Mouse (Mus musculus) C2C12 (cell line): ENCODE results near the gene Cfap97d2. TPM values are rescaled to one million over a fixed set of nuclear protein-coding genes. Genes with fewer than 3 reads are reported as not detected.
A peak's percentile ranks its signal among the peaks of the same experiment; 100 is the strongest.

Experiments
- H3K27me3 ChIP-seq: one replicate; pipeline ENCODE4 v1.6.1; 2011; ENCODE audit not compliant: control insufficient read depth, insufficient read depth, insufficient read length
- H3K36me3 ChIP-seq: one replicate; pipeline ENCODE4 v1.6.1; 2011; ENCODE audit not compliant: control insufficient read depth, insufficient read depth
- H3K4me3 ChIP-seq: one replicate; pipeline ENCODE4 v1.5.1; 2011; ENCODE audit warnings: mild to moderate bottlenecking, control low read depth; ENCODE audit not compliant: poor library complexity, insufficient read depth, severe bottlenecking
- H3K79me2 ChIP-seq: one replicate; pipeline ENCODE4 v1.6.1; 2011; ENCODE audit not compliant: control insufficient read depth, insufficient read depth
- H3K79me3 ChIP-seq: one replicate; pipeline ENCODE4 v1.6.1; 2011; ENCODE audit warnings: low read depth, control low read depth
- H3ac ChIP-seq: one replicate; pipeline ENCODE3; 2011; ENCODE audit warnings: low read depth; ENCODE audit not compliant: control insufficient read depth, insufficient read length
- CEBPB ChIP-seq: IDR thresholded peaks from one replicate; pipeline ENCODE4 v1.6.1; 2011; ENCODE audit warnings: low read depth, mild to moderate bottlenecking, control low read depth, moderate library complexity
- CTCF ChIP-seq: IDR thresholded peaks from one replicate; pipeline ENCODE4 v1.5.1; 2011; ENCODE audit not compliant: control insufficient read depth, insufficient read depth, insufficient read length
- FOSL1 ChIP-seq: IDR thresholded peaks from one replicate; pipeline ENCODE4 v1.8.0; 2011; ENCODE audit warnings: mild to moderate bottlenecking, low read length; ENCODE audit not compliant: poor library complexity, insufficient read depth, severe bottlenecking
- MAX ChIP-seq: IDR thresholded peaks from one replicate; pipeline ENCODE4 v1.6.1; 2011; ENCODE audit warnings: mild to moderate bottlenecking, control low read depth
- MYOD1 ChIP-seq: IDR thresholded peaks from one replicate; pipeline ENCODE4 v1.6.1; 2011; ENCODE audit warnings: low read depth; ENCODE audit not compliant: control insufficient read depth, insufficient read length
- MYOG ChIP-seq: IDR thresholded peaks from one replicate; pipeline ENCODE4 v1.6.1; 2011; ENCODE audit not compliant: control insufficient read depth, insufficient read length; ENCODE audit errors: extremely low read depth
- USF1 ChIP-seq: IDR thresholded peaks from one replicate; pipeline ENCODE4 v1.6.1; 2011; ENCODE audit warnings: low read depth, mild to moderate bottlenecking, control low read depth, moderate library complexity
- polyA plus RNA-seq: library from polyadenylated mRNA; unstranded; fragments of >200 nt; fragmentation: generic; extraction: Trizol; gene quantifications from one replicate; pipeline ENCODE4 v1.2.1, GENCODE M21; 2012; ENCODE audit warnings: missing spikeins

Cfap97d2 gene
- polyA plus RNA-seq, 1 experiment = not detected

GRCm38 (mm10) chr8:13667917-13668316 is 37.8 kb upstream of the Cfap97d2 start:
- Histone ChIP-seq H3K79me3 (peaks cover 90% of the 10 kb centered on the region), H3K79me2 (peaks cover 99% of the 10 kb centered on the region), H3K27me3 (no peaks in the 10 kb centered on the region), H3K4me3 (no peak overlapping the region), H3K36me3 (peaks cover 35% of the 10 kb centered on the region), H3ac (no peak overlapping the region)
- peak; percentile 69 for TF ChIP-seq CTCF
- no peak for TF ChIP-seq MAX

- Histone ChIP-seq H3ac (no peak overlapping the region), H3K27me3 (no peaks in the 10 kb centered on the region), H3K4me3 (no peak overlapping the region), H3K79me3 (peaks cover 90% of the 10 kb centered on the region), H3K36me3 (peaks cover 35% of the 10 kb centered on the region), H3K79me2 (peaks cover 99% of the 10 kb centered on the region)
- TF ChIP-seq CEBPB (no peak), MYOD1 (peak; percentile 95), USF1 (peak; percentile 47), FOSL1 (no peak), CTCF (no peak), MYOG (no peak), MAX (peak; percentile 48)
Observed at GRCm38 (mm10) chr8:13668367-13668766, 37.3 kb upstream of the Cfap97d2 start.

- Histone ChIP-seq H3K27me3 (no peaks in the 10 kb centered on the region), H3ac (peak overlapping the region; percentile 8), H3K79me2 (peaks cover 99% of the 10 kb centered on the region), H3K79me3 (peaks cover 90% of the 10 kb centered on the region), H3K36me3 (peaks cover 23% of the 10 kb centered on the region), H3K4me3 (no peak overlapping the region)
- TF ChIP-seq USF1 = no peak
- no peak for TF ChIP-seq FOSL1
Observed at GRCm38 (mm10) chr8:13670011-13670471, 35.6 kb upstream of the Cfap97d2 start.

- TF ChIP-seq CEBPB = peak; percentile 82
- no peak for TF ChIP-seq CTCF
- no peak for TF ChIP-seq FOSL1
- peaks cover 16% of the 10 kb centered on the region for H3K36me3 ChIP-seq
- H3K27me3 ChIP-seq = no peaks in the 10 kb centered on the region
- H3K79me2 ChIP-seq = peaks cover 99% of the 10 kb centered on the region
- H3K4me3 ChIP-seq = no peak overlapping the region
- H3ac ChIP-seq = no peak overlapping the region
- H3K79me3 ChIP-seq = peaks cover 89% of the 10 kb centered on the region
Observed at GRCm38 (mm10) chr8:13671246-13672003, 34.3 kb upstream of the Cfap97d2 start.

GRCm38 (mm10) chr8:13673215-13673614 is 32.5 kb upstream of the Cfap97d2 start:
- H3ac ChIP-seq = no peak overlapping the region
- H3K79me2 ChIP-seq = peaks cover 91% of the 10 kb centered on the region
- H3K27me3 ChIP-seq = no peaks in the 10 kb centered on the region
- H3K79me3 ChIP-seq = peaks cover 74% of the 10 kb centered on the region
- TF ChIP-seq FOSL1 (no peak), CTCF (peak; percentile 53)
- H3K36me3 ChIP-seq = peaks cover 8% of the 10 kb centered on the region
- no peak overlapping the region for H3K4me3 ChIP-seq

- H3K4me3 ChIP-seq = peak overlapping the region; percentile 81
- H3K79me3 ChIP-seq = peaks cover 68% of the 10 kb centered on the region
- peak overlapping the region; percentile 19 for H3ac ChIP-seq
- no peaks in the 10 kb centered on the region for H3K27me3 ChIP-seq
- TF ChIP-seq MAX (peak; percentile 25), CTCF (no peak)
- H3K79me2 ChIP-seq = peaks cover 80% of the 10 kb centered on the region
- H3K36me3 ChIP-seq = peaks cover 8% of the 10 kb centered on the region
Observed at GRCm38 (mm10) chr8:13674294-13675010, 31.2 kb upstream of the Cfap97d2 start.
